Mouse (Mus musculus): ENCODE data around the gene Lgals3.

The Lgals3 gene

DNA sequence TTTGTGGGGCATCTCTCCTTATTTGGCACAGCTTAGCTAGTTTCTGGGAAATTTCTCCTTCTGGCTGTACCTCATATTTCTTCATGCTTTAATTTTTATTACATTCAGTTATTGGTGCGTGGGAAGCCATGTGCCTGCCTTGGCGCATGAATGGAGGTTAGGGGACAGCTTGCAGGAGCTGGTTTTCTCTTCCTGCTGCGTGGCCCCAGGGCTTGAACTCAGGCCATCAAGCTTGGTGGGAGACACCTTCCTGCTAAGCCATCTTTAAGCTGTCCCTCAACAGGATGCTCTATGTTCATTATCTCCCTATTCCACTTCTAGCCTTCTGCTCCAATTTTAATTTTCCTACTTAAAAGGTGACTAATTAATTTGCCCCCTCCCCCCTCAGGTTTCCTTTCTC, 3.2 kb downstream of the Lgals3 start:
- no peak for DNase-seq

DNA sequence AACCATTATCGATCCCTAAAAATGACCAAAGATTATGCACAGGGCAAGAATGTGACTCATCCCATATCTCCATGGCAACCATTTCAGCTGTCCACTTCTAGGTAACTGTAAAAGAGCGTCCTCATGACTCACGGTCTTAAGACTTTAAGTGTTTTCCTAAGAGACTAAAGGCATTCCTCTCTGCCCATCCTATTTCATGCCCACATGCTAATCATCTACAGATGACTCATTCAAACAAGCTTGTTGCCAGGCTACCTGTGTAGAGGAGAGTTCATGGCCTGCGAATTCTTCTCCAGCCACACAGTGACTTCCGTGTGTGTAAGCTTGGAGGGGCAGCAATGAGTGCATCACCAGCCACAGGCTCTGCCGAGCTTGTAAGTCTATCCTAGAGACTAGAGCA, 4.1 kb downstream of the Lgals3 start:
- no peak for DNase-seq

DNA sequence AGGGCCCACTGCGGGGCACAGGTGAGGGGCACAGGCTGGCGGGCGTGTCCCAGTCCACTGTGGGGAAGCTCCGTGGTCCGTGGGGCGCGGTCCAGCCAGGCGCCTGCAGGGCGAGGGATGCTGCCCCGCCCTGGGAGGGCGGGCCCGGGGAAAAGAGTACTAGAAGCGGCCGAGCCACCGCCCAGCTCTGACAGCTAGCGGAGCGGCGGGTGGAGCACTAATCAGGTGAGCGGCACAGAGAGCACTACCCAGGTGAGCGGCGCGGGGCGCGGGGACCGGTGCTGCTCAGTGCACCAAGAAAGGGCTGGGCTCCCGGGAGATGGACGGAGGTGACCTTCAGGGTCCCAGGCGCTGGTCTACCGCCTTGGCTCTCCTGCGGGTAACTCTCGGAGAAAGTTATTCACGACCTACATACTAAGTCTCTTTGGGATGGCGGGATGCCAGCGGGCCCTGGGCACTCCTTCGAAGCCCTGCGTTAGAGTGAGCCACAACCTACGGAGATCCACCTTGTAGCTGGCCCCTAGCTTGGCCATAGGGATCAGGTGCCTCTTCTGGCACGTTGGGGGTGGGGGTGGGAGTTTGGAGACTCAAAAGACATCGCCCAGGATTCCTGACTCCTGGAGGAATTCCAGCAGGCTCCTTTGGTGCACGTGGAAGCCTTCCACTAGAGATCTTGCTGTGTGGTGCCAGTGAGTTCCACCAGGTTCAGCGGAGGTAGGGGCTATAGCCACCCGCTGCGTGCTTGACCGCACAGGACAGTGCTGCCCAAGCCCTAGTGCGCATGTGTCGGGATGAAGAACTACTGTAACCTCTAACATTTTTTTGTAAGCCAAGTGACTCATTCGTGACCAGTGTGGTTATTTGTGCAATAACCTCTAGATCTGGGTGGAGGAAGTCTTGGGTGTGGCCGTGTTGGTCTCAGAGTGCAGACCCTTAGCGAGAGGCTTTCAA, 6.5 kb downstream of the Lgals3 start:
- DNase-seq: no peak

DNA sequence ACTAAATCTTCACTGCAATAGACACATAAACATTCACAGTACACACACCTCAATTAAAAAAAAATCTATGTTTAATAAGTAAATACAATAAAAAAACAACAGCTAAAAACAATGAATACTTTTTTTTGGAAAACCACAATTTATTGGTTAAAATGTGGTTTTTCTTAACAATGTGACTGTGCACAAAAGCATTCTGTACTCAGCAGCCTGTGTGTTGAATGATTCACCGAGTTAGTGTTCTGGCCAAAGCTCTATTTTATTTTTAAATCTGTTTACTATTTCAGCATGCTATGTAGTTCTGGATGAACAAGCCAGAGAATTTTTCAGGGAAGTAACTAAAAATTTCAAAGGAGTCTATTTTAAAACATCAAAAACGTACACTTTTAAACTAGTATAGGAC, 9.0 kb downstream of the Lgals3 start:
- DNase-seq: no peak

DNA sequence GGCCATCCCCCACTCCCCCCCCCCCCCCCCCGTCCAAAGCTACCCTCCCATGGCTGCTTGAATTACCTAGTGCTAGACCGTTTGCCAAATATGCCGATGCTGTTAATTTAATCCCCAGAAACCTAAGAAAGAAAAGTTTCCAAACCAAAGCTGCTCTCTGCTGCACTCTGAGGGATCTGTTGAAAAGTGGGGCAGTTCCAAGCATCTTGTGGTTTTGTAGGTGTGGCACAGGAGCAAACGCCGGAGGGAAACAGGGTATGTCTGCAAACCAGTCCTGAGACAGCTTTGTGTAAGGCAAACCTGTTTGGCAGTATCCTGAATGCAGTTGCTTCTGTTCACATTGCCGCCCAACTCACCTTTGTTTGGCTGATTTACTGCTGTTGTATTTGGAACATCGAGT, 10.8 kb downstream of the Lgals3 start:
- DNase-seq: no peak

DNA sequence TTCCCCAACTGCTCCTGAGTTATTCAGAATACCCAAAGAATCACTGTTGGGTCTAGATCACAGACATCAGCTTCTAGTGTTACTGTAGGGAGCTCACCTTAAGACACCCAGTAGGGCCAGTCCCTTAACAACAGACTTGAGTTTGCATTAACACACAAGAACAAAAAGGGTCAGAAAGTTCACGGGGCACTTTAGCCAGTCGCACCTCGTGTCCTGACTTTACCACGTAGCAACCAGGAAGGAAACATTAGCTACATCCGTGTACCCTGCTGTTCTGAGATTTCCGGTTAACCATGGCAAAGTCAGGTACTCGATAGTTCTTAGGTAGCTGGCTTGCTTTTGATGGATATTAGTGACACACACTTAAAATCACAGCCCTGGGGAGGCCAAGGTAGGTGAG, 16.4 kb downstream of the Lgals3 start:
- no peak for DNase-seq

DNA sequence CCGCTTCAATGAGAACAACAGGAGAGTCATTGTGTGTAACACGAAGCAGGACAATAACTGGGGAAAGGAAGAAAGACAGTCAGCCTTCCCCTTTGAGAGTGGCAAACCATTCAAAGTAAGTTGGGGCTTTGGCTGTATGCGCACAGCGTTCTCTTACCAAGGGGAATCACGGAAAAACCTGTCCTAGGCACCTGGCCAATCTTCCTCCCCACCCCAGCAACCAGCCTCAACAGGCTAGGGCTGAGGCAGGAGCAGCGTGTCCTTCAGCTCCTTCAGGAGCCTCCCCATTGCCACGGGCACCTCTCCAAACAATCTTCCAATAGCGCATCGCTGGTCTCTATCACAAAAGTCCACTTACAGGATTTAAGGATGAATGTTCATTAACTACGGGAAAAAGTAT, 17.1 kb downstream of the Lgals3 start:
- DNase-seq: no peak

DNA sequence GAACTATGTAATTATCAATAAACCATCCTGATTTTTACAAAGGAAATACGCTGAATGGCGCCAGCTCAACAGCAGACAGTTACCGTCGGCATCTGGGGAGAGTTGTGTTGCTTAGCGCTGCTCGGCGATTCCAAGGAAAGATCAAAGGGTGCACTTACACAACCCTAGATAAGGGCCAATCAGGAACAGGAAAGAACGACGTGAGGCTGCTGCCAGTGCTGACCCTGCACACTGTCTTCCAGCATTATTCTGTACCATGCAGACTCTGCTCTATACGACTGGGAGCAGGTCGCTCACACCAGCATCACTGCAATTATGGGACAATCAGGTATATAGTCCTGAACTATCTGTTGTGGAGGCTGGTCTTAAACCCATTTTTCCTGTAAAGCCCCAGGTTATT, 18.6 kb downstream of the Lgals3 start:
- DNase-seq: no peak

DNA sequence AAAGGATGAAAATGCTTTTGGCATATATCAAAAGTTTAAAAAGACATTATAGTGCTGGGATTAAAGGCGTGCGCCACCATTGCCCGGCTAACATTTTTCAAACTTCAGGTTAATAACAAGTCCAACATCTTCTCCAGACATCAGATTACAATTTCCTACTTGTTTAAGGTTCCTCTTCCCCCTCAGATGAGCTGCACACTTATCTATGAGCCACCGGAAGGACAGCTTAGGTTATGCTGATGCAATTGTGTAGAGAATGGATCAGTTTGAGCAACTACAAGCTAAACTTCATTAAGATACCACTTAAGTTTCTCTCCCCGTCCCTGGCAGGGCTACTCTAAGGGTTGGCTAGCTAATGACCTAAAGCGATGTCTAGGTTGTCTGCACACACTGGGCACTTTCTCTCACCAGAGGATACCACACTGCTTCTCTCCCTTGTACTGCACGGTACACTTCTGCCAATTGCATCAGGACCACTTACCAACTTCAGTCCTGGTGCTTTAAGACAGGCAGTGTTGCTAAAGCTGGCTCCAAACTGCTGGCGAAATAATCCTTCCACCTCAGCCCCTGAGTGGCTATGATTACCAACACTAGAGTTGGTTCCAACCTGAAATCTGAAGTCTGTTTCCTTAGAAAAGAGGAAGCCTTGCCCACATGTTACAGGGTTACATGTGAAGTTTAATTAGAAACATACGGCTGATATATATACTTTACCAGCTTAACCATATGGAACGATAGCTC, 26.0 kb downstream of the Lgals3 start:
- no peak for DNase-seq

DNA sequence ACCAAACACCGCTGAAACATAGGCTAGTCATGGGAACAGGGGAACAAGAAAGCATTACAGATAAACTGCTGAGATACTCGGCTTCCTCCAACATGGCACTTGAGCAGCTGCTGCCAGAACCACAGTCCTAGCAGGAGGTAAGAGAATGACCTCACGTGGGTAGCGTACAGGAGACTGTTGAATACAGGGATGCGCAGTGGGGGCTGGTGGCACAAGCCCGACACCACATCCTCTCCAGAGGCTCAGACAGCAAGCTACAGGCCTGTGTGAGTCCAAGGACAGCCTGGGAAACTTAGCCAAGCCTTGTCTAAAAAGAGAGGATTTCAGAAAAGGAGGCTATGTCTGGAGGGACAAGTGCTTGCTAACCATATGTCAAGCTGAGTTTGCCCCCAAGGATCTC, 27.5 kb downstream of the Lgals3 start:
- DNase-seq: peak; percentile 17

DNA sequence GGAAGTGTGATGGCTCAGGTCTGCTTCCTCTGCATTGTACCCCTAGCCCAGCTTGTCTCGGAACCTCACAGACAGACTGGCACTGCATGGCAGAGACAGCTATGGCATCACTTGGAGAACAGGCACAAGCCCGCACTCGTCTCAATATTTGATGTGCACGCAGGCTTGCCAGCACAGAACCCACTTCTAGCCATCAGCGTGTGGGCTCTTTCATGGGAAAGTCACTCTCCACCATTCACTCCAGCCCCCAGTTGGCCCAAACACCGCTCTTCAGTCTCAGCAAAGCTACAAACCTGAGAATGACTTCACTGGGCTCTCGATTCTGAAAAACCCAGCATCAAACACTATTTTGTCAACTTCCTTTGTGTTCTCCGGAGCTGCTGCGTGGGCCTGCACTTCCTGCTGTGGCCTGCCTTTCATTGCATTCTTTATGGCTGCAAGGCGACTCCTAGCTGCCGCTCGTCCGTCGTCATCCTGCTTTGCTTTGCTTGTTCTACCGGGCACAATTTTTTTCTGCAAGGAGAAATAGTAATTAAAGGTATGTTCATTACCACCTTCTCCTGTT, 28.0 kb downstream of the Lgals3 start:
- peak; percentile 70 for DNase-seq

DNA sequence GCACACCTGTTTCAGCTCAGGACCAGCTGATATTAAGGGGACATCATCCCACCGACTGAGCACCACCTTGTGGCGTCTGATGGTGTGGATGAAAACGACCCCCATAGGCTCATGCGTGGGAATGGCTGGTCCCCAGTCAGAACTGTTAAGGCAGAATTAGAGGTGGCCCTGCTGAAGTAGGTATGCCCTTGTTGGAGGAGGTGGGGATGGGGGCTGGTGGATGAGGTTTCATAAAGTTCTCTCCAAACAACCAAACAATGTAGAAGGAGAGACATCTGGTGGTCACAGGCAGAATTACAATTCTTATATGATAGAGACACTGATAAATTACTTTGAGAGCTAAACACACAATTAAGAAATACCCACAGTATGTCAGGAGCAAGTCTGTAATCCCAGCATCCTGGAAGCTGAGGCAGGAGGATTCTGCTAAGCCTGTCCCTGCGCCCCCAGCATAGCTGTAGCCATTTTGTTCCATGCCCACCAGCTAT, 28.7 kb downstream of the Lgals3 start:
- DNase-seq: peak; percentile 67

DNA sequence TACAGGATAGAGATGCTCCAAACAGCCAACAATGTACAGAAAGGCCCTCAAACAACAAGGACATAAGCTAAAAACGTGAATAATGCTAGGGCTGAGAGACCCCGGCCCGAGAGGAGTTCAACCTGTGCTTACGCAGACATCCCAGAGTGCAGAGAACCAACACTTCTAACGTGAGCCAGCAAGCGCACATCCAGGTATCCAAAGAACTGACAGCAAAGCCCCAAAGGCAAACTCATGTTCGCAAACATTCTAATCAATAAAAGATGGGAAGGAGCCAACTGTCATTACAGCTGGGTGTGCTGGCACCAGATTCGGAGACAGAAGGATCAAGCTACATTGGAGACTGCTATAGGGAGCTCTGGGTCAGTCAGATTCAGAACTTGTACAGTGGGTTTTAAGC, 35.2 kb downstream of the Lgals3 start:
- DNase-seq: no peak

DNA sequence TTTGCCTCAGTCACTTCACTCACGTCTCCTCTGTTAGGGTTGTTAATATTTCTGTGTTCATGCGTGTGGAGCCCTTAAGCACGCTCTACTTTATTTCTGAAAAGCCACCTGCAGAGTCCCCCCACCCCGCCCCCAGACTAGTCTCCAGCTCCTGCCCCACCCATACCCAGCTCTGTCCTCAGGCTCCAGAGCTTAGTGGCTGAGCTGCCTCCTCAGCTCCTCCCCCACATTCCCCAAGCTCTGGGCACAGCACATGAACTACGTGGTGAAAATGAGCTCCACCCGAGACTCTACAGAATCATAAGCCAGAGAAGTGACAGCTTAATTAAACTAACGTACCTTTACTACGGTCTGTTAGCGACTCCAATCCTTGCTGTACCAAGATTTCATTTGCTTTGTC, 38.4 kb downstream of the Lgals3 start:
- no peak for DNase-seq

DNA sequence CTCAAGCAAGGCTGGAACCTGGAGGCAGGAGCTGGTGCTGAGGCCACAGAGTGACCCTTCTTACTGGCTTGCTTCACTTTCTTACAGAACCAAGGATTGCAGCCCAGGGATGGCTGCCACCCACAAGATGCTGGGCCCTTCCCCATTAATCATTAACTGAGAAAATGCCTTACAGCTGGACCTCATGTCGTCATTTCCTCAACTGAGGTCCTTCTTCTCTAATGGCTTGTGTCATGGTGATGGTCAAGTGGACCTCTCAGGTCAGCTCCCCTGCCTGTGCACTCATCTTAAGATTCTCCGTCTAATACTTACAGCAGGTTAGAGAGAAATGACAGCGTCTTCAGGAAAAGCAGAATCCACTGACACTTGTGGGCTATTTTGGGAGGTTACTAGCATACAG, 49.8 kb downstream of the Lgals3 start:
- DNase-seq: no peak

DNA sequence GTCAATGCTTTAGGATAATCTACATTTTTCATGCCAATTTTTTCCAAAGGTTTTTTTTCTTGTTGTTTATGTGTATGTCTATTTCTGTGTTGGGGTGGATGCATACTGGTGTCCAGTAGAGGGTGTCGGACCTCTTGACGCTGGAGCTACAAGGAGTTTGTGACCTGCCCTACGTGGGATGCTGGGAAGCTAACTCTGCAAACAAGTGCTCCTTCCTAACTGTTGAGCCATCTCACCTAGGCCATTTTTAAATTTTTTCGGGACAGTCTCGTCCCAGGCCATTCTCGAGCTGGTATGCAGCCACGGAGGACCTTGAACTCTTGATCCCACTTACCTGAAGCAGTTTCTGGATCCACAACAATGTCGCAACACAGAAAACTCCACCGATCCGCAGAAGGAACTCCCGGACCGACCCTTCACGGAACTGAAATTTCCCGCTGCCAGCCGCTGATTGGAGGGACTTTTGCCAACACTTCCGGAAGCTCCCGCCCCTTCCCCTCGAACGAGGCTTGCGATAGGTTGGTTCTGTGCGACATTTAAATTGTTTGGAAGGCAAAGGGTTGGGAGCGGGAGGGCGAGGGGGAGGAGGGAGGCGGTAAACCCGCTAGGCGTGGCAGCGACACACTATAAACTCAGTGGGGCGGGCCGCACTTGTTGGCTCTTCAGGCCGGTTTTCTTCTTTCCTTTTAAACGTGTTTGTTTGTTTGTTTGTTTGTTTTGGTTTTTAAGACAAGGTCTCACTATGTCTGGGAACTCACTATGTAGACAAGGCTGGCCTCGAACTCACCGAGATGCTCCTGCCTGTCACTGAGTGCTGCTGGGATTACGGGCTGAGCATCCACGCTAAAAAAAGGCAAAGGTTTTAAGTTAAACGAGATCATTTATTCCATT, 50.5 kb downstream of the Lgals3 start, which contains the start of gene Dlgap5:
Gene Dlgap5 (minus strand): TSS at position 633 of the 891 bp plus-strand sequence.
- peak; percentile 95 for DNase-seq

DNA sequence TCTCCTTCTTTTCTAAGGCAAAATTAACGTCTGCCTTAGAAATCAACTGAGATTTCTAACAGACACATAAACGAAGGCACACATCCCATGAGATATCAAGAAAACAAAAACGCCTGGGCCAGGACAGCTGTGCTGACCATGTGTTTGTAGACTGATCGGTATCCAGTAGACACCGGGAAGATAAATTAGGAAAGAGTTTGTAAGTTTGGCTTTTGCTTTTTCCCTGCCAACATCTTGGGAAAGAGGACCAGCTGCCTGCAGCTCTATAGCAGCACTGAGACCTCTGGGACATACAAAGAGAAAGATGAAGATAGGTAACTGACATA, 51.1 kb downstream of the Lgals3 start:
- DNase-seq: no peak

DNA sequence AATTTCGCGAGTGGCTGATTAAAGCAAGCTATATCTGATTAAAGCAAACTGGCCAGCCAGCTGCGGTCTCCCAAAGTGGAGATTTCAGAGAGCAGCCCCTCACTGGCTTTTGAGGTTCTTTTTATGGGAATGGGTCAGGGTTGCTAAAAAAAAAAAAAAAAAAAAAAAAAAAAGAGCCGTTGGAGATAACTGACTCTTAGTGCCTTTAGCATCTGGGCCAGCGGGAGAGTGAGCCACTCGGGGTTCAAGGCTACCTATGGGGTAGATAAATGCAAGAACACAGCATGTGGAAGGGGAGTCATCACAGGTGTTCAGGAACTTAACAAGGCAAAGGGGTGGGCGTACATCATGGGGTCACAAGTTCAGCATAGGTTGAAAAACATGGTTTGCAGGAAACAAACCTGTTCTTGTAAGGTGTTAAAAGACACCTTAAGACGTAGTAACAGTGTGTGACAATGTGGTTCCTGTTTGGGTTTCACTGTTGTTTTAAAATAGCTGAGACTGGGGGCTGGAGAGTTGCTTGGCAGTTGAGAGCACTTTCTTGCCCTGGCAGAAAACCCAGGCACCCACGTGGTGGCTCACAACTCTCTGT, 51.6 kb downstream of the Lgals3 start:
- DNase-seq: no peak

DNA sequence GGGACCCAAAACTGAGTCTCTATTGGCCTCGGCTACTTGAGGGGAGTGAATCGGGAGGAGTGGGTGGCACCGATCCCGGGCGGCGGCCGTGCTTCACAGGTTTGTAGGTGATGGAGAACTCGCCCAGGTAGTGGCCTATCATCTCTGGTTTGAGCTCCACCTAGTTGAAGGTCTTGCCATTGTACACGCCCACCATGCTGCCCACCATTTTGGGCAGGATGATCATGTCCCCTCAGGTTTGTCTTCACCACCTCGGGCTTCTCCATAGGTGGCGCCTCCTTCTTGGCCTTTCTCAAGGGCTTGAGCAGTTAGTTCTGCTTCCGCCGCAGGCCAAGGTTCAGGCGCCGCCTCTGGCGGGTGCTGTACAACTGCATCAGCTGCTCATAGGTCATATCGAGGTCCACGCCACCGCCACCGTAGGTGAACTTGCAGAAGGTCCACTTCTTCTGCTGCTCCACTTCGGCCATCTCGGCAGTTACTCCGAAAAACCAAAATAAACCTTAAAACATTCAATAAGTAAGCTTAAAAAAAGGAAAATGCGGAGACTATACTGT, 52.2 kb downstream of the Lgals3 start:
- DNase-seq: no peak

DNA sequence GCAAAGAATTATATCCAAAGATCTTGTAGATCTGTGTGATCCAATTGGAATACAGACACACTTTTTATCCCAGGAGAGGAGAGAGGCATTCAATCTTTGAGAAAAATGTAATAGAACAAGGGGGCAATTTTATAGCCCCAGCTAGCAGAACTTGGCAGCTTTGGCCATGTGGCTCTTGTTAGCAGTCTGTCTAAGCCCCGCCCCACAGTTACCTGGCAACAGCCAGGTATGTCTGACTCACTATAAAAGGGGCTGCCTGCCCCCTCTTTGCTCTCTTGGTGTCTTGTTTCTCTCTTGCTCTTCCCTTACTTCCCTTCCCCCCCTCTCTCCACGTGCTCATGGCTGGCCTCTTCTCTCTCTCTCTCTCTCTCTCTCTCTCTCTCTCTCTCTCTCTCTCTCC, 54.1 kb downstream of the Lgals3 start:
- DNase-seq: no peak

DNA sequence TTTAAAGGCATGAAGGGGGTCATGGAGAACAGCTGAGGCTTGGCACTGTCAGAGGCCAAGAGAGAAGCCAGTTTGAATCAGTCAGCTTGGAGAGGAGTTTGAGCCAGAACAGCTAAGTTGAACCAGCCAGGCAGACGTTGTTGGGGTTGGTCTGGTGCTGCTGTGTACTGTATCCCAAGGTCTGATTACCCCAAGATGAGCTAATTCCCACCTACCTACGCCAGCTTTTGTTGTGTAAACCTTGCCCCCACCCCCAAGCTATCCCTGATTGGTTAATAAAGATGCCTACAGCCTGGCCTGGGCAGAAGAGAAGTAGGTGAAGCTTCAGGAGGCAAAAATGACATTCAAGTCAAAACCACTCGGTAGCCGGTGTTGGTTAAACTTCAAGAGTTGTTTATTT, 54.9 kb downstream of the Lgals3 start:
- DNase-seq: no peak

DNA sequence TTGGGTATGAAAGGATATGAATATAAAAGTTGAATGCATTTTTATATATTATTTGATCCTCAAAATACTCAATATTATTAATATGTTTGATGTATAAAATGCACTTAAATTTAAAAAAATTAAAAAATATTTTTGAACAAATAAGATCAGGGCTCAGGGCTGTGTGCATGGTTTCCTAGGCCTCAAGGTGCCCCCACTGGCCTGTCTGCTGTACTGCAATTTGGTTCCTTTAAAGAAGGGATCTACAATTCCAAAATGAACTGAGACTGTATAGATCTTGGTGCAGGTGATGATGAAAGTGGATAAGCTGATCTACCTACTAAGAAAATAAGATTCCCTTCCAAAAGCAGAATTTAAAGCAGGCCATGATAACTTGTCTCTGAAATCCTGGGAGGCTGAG, 65.4 kb downstream of the Lgals3 start:
- DNase-seq: peak; percentile 21

Measured in thymus, postnatal 14 days (tissue).